Mouse (Mus musculus) heart, embryonic 13.5 days (tissue): ENCODE results near the gene Utf1. TPM values are rescaled to one million over a fixed set of nuclear protein-coding genes. Genes with fewer than 3 reads are reported as not detected.
A peak's percentile ranks its signal among the peaks of the same experiment; 100 is the strongest.

Experiments
- ATAC-seq: fragments of 200-750 bp; cut with Nextera tagmentation; 2 replicates; pipeline ENCODE4 v1.8.0; 2017; ENCODE audit warnings: moderate TSS enrichment; ENCODE audit not compliant: insufficient number of reproducible peaks, low FRiP score, low TSS enrichment; ENCODE audit errors: extremely low read depth
- H3K27ac ChIP-seq: fragments of 300-500 bp; sonication (generic); replicated peaks from 2 replicates; pipeline ENCODE4 v1.5.1; 2015; ENCODE audit warnings: moderate library complexity, mild to moderate bottlenecking, inconsistent platforms
- H3K27me3 ChIP-seq: fragments of 300-500 bp; sonication (generic); replicated peaks from 2 replicates; pipeline ENCODE4 v1.6.1; 2015; ENCODE audit warnings: mild to moderate bottlenecking, inconsistent platforms
- H3K36me3 ChIP-seq: fragments of 300-500 bp; sonication (generic); 2 replicates; pipeline ENCODE4 v1.6.1; 2015; ENCODE audit warnings: mild to moderate bottlenecking, inconsistent platforms
- H3K4me1 ChIP-seq: fragments of 300-500 bp; sonication (generic); 2 replicates; pipeline ENCODE4 v1.6.1; 2015; ENCODE audit warnings: inconsistent platforms
- H3K4me2 ChIP-seq: fragments of 300-500 bp; sonication (generic); 2 replicates; pipeline ENCODE4 v1.6.1; 2015; ENCODE audit warnings: inconsistent platforms, mild to moderate bottlenecking, moderate library complexity
- H3K4me3 ChIP-seq: fragments of 300-500 bp; sonication (generic); 2 replicates; pipeline ENCODE4 v1.5.1; 2015; ENCODE audit warnings: moderate library complexity, mild to moderate bottlenecking, inconsistent platforms
- H3K9ac ChIP-seq: fragments of 300-500 bp; sonication (generic); 2 replicates; pipeline ENCODE4 v1.6.1; 2015; ENCODE audit warnings: inconsistent platforms, mild to moderate bottlenecking, moderate library complexity
- H3K9me3 ChIP-seq: fragments of 300-500 bp; sonication (generic); 2 replicates; pipeline ENCODE4 v1.6.1; 2016; ENCODE audit warnings: inconsistent platforms
- WGBS: fragments of 180-500 bp; shearing (Covaris S2); methylation state at CpG from one replicate; pipeline ENCODE4 v1.1.7; 2015; ENCODE audit warnings: mixed read lengths; 5-methylcytosine and 5-hydroxymethylcytosine counted together
- polyA plus RNA-seq: library from polyadenylated mRNA; unstranded; fragments of >200 nt; fragmentation: Nextera tagmentation; extraction: Ambion mirVana; gene quantifications from 2 replicates; pipeline ENCODE4 v1.2.1, GENCODE M21; 2015

Utf1 gene
- polyA plus RNA-seq, 1 experiment from 2014 or later = not detected

- Histone ChIP-seq H3K9ac (no peak overlapping the region), H3K27me3 (peaks cover 62% of the 10 kb centered on the region), H3K36me3 (no peaks in the 10 kb centered on the region), H3K9me3 (no peaks in the 10 kb centered on the region), H3K4me2 (no peak overlapping the region), H3K4me3 (no peak overlapping the region), H3K27ac (no peak overlapping the region), H3K4me1 (no peaks in the 10 kb centered on the region; the same call in 1 of the 2 replicates)
- 73% methylated on average over 5 of the region's 5 CpGs for WGBS
- ATAC-seq = no peak
These were observed 35.4 kb upstream of the Utf1 start for GRCm38 (mm10) chr7:139908176-139908575.

- no peaks in the 10 kb centered on the region for H3K36me3 ChIP-seq
- no peak overlapping the region for H3K4me3 ChIP-seq
- H3K4me1 ChIP-seq = peaks cover 7% of the 10 kb centered on the region; the same call in 1 of the 2 replicates
- no peak for ATAC-seq
- peaks cover 63% of the 10 kb centered on the region for H3K27me3 ChIP-seq
- H3K27ac ChIP-seq = no peak overlapping the region
- no peaks in the 10 kb centered on the region for H3K9me3 ChIP-seq
- 41% methylated on average over 6 of the region's 6 CpGs for WGBS
- H3K9ac ChIP-seq = no peak overlapping the region
- H3K4me2 ChIP-seq = no peak overlapping the region
These were observed 34.1 kb upstream of the Utf1 start for GRCm38 (mm10) chr7:139909469-139909868.

GRCm38 (mm10) chr7:139910204-139910835 lies 33.3 kb upstream of the Utf1 start:
- ATAC-seq = no peak
- H3K4me2 ChIP-seq = no peak overlapping the region
- WGBS = 43% methylated on average over 11 of the region's 11 CpGs
- H3K27ac ChIP-seq = no peak overlapping the region
- peaks cover 9% of the 10 kb centered on the region; the same call in 1 of the 2 replicates for H3K4me1 ChIP-seq
- peaks cover 63% of the 10 kb centered on the region for H3K27me3 ChIP-seq
- H3K4me3 ChIP-seq = no peak overlapping the region
- H3K9ac ChIP-seq = no peak overlapping the region
- no peaks in the 10 kb centered on the region for H3K36me3 ChIP-seq
- no peaks in the 10 kb centered on the region for H3K9me3 ChIP-seq

GRCm38 (mm10) chr7:139914141-139915047 lies 29.2 kb upstream of the Utf1 start:
- ATAC-seq = 0 out of 2 replicates have a peak, but pooled peaks have one; percentile 12
- H3K4me3 ChIP-seq = peak overlapping the region; percentile 40
- H3K4me2 ChIP-seq = peak overlapping the region; percentile 64
- no peaks in the 10 kb centered on the region for H3K9me3 ChIP-seq
- peaks cover 13% of the 10 kb centered on the region; the same call in 1 of the 2 replicates for H3K4me1 ChIP-seq
- WGBS = 8% methylated on average over 29 of the region's 29 CpGs
- H3K9ac ChIP-seq = no peak overlapping the region
- H3K27ac ChIP-seq = no peak overlapping the region
- H3K36me3 ChIP-seq = no peaks in the 10 kb centered on the region
- H3K27me3 ChIP-seq = peaks cover 84% of the 10 kb centered on the region

- Histone ChIP-seq H3K9ac (no peak overlapping the region), H3K4me3 (no peak overlapping the region), H3K27ac (no peak overlapping the region), H3K9me3 (no peaks in the 10 kb centered on the region), H3K4me1 (0 out of 2 replicates have a peak, but pooled peaks cover 13% of the 10 kb centered on the region), H3K36me3 (no peaks in the 10 kb centered on the region), H3K27me3 (peaks cover 97% of the 10 kb centered on the region), H3K4me2 (peak overlapping the region; percentile 15; the same call in 1 of the 2 replicates)
- no peak for ATAC-seq
- WGBS = 5% methylated on average over 14 of the region's 14 CpGs
These were observed 27.8 kb upstream of the Utf1 start for GRCm38 (mm10) chr7:139915646-139916257.

GRCm38 (mm10) chr7:139916345-139916744 lies 27.2 kb upstream of the Utf1 start:
- 3% methylated on average over 1 of the region's 1 CpGs for WGBS
- H3K36me3 ChIP-seq = no peaks in the 10 kb centered on the region
- no peak overlapping the region for H3K4me2 ChIP-seq
- H3K4me1 ChIP-seq = 0 out of 2 replicates have a peak, but pooled peaks cover 13% of the 10 kb centered on the region
- no peaks in the 10 kb centered on the region for H3K9me3 ChIP-seq
- no peak overlapping the region for H3K9ac ChIP-seq
- H3K27ac ChIP-seq = no peak overlapping the region
- H3K27me3 ChIP-seq = peaks cover 97% of the 10 kb centered on the region
- H3K4me3 ChIP-seq = no peak overlapping the region
- ATAC-seq = no peak

- Histone ChIP-seq H3K27me3 (peaks cover 99% of the 10 kb centered on the region), H3K4me3 (no peak overlapping the region), H3K9ac (no peak overlapping the region), H3K4me2 (no peak overlapping the region), H3K27ac (no peak overlapping the region), H3K36me3 (no peaks in the 10 kb centered on the region), H3K4me1 (0 out of 2 replicates have a peak, but pooled peaks cover 13% of the 10 kb centered on the region), H3K9me3 (no peaks in the 10 kb centered on the region)
- 69% methylated on average over 4 of the region's 4 CpGs for WGBS
- ATAC-seq = no peak
These were observed 25.3 kb upstream of the Utf1 start for GRCm38 (mm10) chr7:139918262-139918661.

- H3K9me3 ChIP-seq = no peaks in the 10 kb centered on the region
- no peaks in the 10 kb centered on the region for H3K4me1 ChIP-seq
- WGBS = 21% methylated on average over 11 of the region's 11 CpGs
- H3K36me3 ChIP-seq = no peaks in the 10 kb centered on the region
- H3K4me2 ChIP-seq = no peak overlapping the region
- H3K9ac ChIP-seq = no peak overlapping the region
- H3K27me3 ChIP-seq = peaks cover 52% of the 10 kb centered on the region
- ATAC-seq = no peak; the same call in 1 of the 2 replicates
- H3K4me3 ChIP-seq = no peak overlapping the region
- H3K27ac ChIP-seq = no peak overlapping the region
These were observed 12.9 kb upstream of the Utf1 start for GRCm38 (mm10) chr7:139930732-139931131.

- peaks cover 60% of the 10 kb centered on the region for H3K27me3 ChIP-seq
- no peak overlapping the region for H3K4me2 ChIP-seq
These were observed 6.9 kb upstream of the Utf1 start for GRCm38 (mm10) chr7:139936705-139937104.

GRCm38 (mm10) chr7:139937138-139937537 lies 6.5 kb upstream of the Utf1 start:
- H3K9me3 ChIP-seq = no peaks in the 10 kb centered on the region
- H3K27me3 ChIP-seq = peaks cover 60% of the 10 kb centered on the region
- 59% methylated on average over 3 of the region's 3 CpGs for WGBS

More at GRCm38 (mm10) chr7:139936705-139937104, 6.9 kb upstream of the Utf1 start:
- no peak overlapping the region for H3K27ac ChIP-seq
- H3K9me3 ChIP-seq = no peaks in the 10 kb centered on the region
- no peak overlapping the region for H3K4me3 ChIP-seq
- no peaks in the 10 kb centered on the region for H3K4me1 ChIP-seq
- no peaks in the 10 kb centered on the region for H3K36me3 ChIP-seq
- ATAC-seq = no peak
- no peak overlapping the region for H3K9ac ChIP-seq
- WGBS = 74% methylated on average over 10 of the region's 10 CpGs

GRCm38 (mm10) chr7:139937810-139938209 lies 5.8 kb upstream of the Utf1 start:
- Histone ChIP-seq H3K4me3 (no peak overlapping the region), H3K36me3 (no peaks in the 10 kb centered on the region), H3K4me1 (no peaks in the 10 kb centered on the region), H3K9me3 (no peaks in the 10 kb centered on the region), H3K4me2 (no peak overlapping the region), H3K9ac (no peak overlapping the region), H3K27me3 (peaks cover 65% of the 10 kb centered on the region), H3K27ac (no peak overlapping the region)
- 67% methylated on average over 5 of the region's 5 CpGs for WGBS
- no peak for ATAC-seq

More at GRCm38 (mm10) chr7:139937138-139937537, 6.5 kb upstream of the Utf1 start:
- H3K4me2 ChIP-seq = no peak overlapping the region
- H3K4me3 ChIP-seq = no peak overlapping the region
- no peaks in the 10 kb centered on the region for H3K36me3 ChIP-seq
- no peaks in the 10 kb centered on the region for H3K4me1 ChIP-seq
- no peak overlapping the region for H3K9ac ChIP-seq
- H3K27ac ChIP-seq = no peak overlapping the region
- no peak for ATAC-seq
